Comparison of ENCODE assay signal across 12 mouse cellular contexts in genomic region chr17:56119431-56119830, GRCm38 (mm10). TPM values are rescaled to one million over a fixed set of nuclear protein-coding genes. Genes with fewer than 3 reads are reported as not detected.
DNase-seq lines count a peak whose midpoint lies in the region; ATAC-seq and TF ChIP-seq lines count a peak whose summit lies in the region.
"Had no signal": no experiment of that assay in that cellular context is flagged by ENCODE, and none has a peak within 500 bp of the region (broad histone marks: within the 10 kb centered on the region; RNA-seq: fewer than 3 reads in every experiment).

No protein-coding gene starts in this region.

- H3K4me3 ChIP-seq in heart, embryonic 15.5 days: peak overlapping the region; percentile 40
- no peak overlapping the region for H3K4me3 ChIP-seq in testis, adult 2 months (ENCODE audit: control insufficient read depth, low read depth, low read length)
- peak overlapping the region; percentile 33 for H3K4me3 ChIP-seq in limb, embryonic 10.5 days
- H3K4me3 ChIP-seq: forebrain, embryonic 13.5 days had no signal

- ATAC-seq in heart, embryonic 15.5 days (replicated peaks; ENCODE audit: insufficient number of reproducible peaks, insufficient read depth, low FRiP score, low read depth): no peak
- no peak for ATAC-seq in inflammation-experienced regulatory T-cells, adult 6 months
- ATAC-seq: forebrain, embryonic 13.5 days had no signal

- TF ChIP-seq POLR2A in testis, adult 2 months (IDR thresholded peaks at IDR 0.05; ENCODE audit: control insufficient read depth, low read depth, low read length): no peak

- WGBS in heart, embryonic 15.5 days: 34% methylated on average over 12 of the region's 12 CpGs
- 47% methylated on average over 12 of the region's 12 CpGs for WGBS in limb, embryonic 10.5 days

- H3K27ac ChIP-seq in heart, embryonic 15.5 days: no peak overlapping the region
- peak overlapping the region; percentile 68 for H3K27ac ChIP-seq in testis, adult 2 months (ENCODE audit: control insufficient read depth, insufficient read depth, low read depth, low read length)
- H3K27ac ChIP-seq in limb, embryonic 10.5 days: no peak overlapping the region
- H3K27ac ChIP-seq: forebrain, embryonic 13.5 days had no signal

- no peak for DNase-seq in heart, postnatal 4 days
- no peak for DNase-seq in testis, postnatal 14 days (ENCODE audit: low spot score)
- DNase-seq in limb, embryonic 10.5 days (ENCODE audit: low spot score): no peak
- no peak for DNase-seq in retina, embryonic 14.5 days (ENCODE audit: low spot score)
- DNase-seq: right cerebral cortex, postnatal 25 days; thymus, postnatal 25 days had no signal

- TF ChIP-seq CTCF in testis, adult 2 months (IDR thresholded peaks at IDR 0.05; ENCODE audit: control insufficient read depth, insufficient read depth, insufficient replicate concordance, low read depth, low read length): no peak

- H3K27me3 ChIP-seq in heart, embryonic 15.5 days: peaks cover 78% of the 10 kb centered on the region
- no peaks in the 10 kb centered on the region for H3K27me3 ChIP-seq in testis, adult 2 months (ENCODE audit: control insufficient read depth, insufficient read depth, low read length)
- peaks cover 96% of the 10 kb centered on the region for H3K27me3 ChIP-seq in limb, embryonic 10.5 days (ENCODE audit: low read depth, poor library complexity, severe bottlenecking)

- H3K4me1 ChIP-seq in heart, embryonic 15.5 days (replicated peaks): peaks cover 29% of the 10 kb centered on the region
- H3K4me1 ChIP-seq in testis, adult 2 months (ENCODE audit: control insufficient read depth, insufficient read depth, low read length): peaks cover 34% of the 10 kb centered on the region
- H3K4me1 ChIP-seq in limb, embryonic 10.5 days: peaks cover 29% of the 10 kb centered on the region

- peaks cover 7% of the 10 kb centered on the region; the same call in 1 of the 2 replicates for H3K9me3 ChIP-seq in heart, embryonic 15.5 days (replicated peaks)
- peaks cover 9% of the 10 kb centered on the region for H3K9me3 ChIP-seq in limb, embryonic 10.5 days (replicated peaks)
- H3K9me3 ChIP-seq: G1E had no signal

- no peak overlapping the region for H3K9ac ChIP-seq in heart, embryonic 15.5 days
- H3K9ac ChIP-seq: forebrain, embryonic 13.5 days had no signal

- peak overlapping the region; percentile 64 for H3K4me2 ChIP-seq in heart, embryonic 15.5 days
- H3K4me2 ChIP-seq: forebrain, embryonic 13.5 days had no signal

- no peaks in the 10 kb centered on the region for H3K36me3 ChIP-seq in heart, embryonic 15.5 days
- H3K36me3 ChIP-seq in testis, adult 2 months (ENCODE audit: control insufficient read depth, insufficient read depth, low read length): no peaks in the 10 kb centered on the region
- H3K36me3 ChIP-seq in limb, embryonic 10.5 days: 0 out of 2 replicates have a peak, but pooled peaks cover 4% of the 10 kb centered on the region

RNA-seq across cellular contexts. Expression of gene Plin5, which starts 2.0 kb away (rescaled TPM):
- polyA plus RNA-seq in heart, embryonic 15.5 days (2015; fragmentation: Nextera tagmentation; extraction: Ambion mirVana): 1.0 and 1.1 TPM in 2 replicates
- total RNA-seq in heart, postnatal 4 days (2021): 10 to 100 TPM; 61.6 to 67.6 TPM
- polyA plus RNA-seq in testis, adult 2 months (2012; rRNA removed): 1.7 and 2.7 TPM in 2 replicates
- polyA plus RNA-seq in limb, embryonic 10.5 days (2016; fragmentation: Nextera tagmentation; extraction: Ambion mirVana): 0.21 and 0.36 TPM in 2 replicates
- under 1 TPM in 1 of 3 experiments, not detected in 2; 0.16 TPM for polyA plus RNA-seq in inflammation-experienced regulatory T-cells, adult 6 months (2017; shearing (Covaris generic))
- total RNA-seq: G1E had no signal
- polyA plus RNA-seq: G1E had no signal

RNA-seq across cellular contexts. Expression of gene Lrg1, which starts 2.4 kb away (rescaled TPM):
- polyA plus RNA-seq in heart, embryonic 15.5 days (2015; fragmentation: Nextera tagmentation; extraction: Ambion mirVana): 1.0 and 1.3 TPM in 2 replicates
- 1 to 10 TPM; 5.2 TPM for total RNA-seq in heart, postnatal 4 days (2021)
- polyA plus RNA-seq in testis, adult 2 months (2012; rRNA removed): 3.7 and 5.7 TPM in 2 replicates
- 0.23 TPM in 1 of 2 replicates, not detected in the other for polyA plus RNA-seq in limb, embryonic 10.5 days (2016; fragmentation: Nextera tagmentation; extraction: Ambion mirVana)
- polyA plus RNA-seq in inflammation-experienced regulatory T-cells, adult 6 months (2017; shearing (Covaris generic)): not detected
- total RNA-seq: G1E had no signal
- polyA plus RNA-seq: forebrain, embryonic 13.5 days; G1E; neural tube, embryonic 11.5 days had no signal

RNA-seq across cellular contexts. Expression of gene Plin4, which starts 9.8 kb away (rescaled TPM):
- polyA plus RNA-seq in heart, embryonic 15.5 days (2015; fragmentation: Nextera tagmentation; extraction: Ambion mirVana): 0.41 and 0.57 TPM in 2 replicates
- total RNA-seq in heart, postnatal 4 days (2021): 10 to 100 TPM; 71.5 to 79.8 TPM
- polyA plus RNA-seq in testis, adult 2 months (2012; rRNA removed): 1.5 and 4.2 TPM in 2 replicates
- polyA plus RNA-seq in limb, embryonic 10.5 days (2016; fragmentation: Nextera tagmentation; extraction: Ambion mirVana): 0.08 and 0.10 TPM in 2 replicates
- under 1 TPM in 1 of 3 experiments, not detected in 2; 0.09 TPM for polyA plus RNA-seq in inflammation-experienced regulatory T-cells, adult 6 months (2017; shearing (Covaris generic))
- polyA plus RNA-seq: G1E had no signal

RNA-seq across cellular contexts. Expression of gene Sema6b, which starts 20.7 kb away (rescaled TPM):
- 0.92 and 1.3 TPM in 2 replicates for polyA plus RNA-seq in heart, embryonic 15.5 days (2015; fragmentation: Nextera tagmentation; extraction: Ambion mirVana)
- 1 to 10 TPM; 6.3 to 7.2 TPM for total RNA-seq in heart, postnatal 4 days (2021)
- polyA plus RNA-seq in testis, adult 2 months (2012; rRNA removed): 0.28 and 0.63 TPM in 2 replicates
- polyA plus RNA-seq in limb, embryonic 10.5 days (2016; fragmentation: Nextera tagmentation; extraction: Ambion mirVana): 0.88 and 1.0 TPM in 2 replicates
- under 1 TPM in 1 of 3 experiments, not detected in 2; 0.13 TPM for polyA plus RNA-seq in inflammation-experienced regulatory T-cells, adult 6 months (2017; shearing (Covaris generic))

RNA-seq across cellular contexts. Expression of gene Hdgfl2, which starts 40.0 kb away (rescaled TPM):
- 65.8 and 86.4 TPM in 2 replicates for polyA plus RNA-seq in heart, embryonic 15.5 days (2015; fragmentation: Nextera tagmentation; extraction: Ambion mirVana)
- 10 to 100 TPM; 52.8 to 55.9 TPM for total RNA-seq in heart, postnatal 4 days (2021)
- polyA plus RNA-seq in testis, adult 2 months (2012; rRNA removed): 115 and 135 TPM in 2 replicates
- 205 and 213 TPM in 2 replicates for polyA plus RNA-seq in limb, embryonic 10.5 days (2016; fragmentation: Nextera tagmentation; extraction: Ambion mirVana)
- 10 to 100 TPM; 32.5 to 58.6 (median 40.3) TPM for polyA plus RNA-seq in inflammation-experienced regulatory T-cells, adult 6 months (2017; shearing (Covaris generic))
